ENCODE assay signal across 10 mouse cellular contexts in genomic region chr14:31384366-31385323, GRCm38 (mm10). TPM values are rescaled to one million over a fixed set of nuclear protein-coding genes. Genes with fewer than 3 reads are reported as not detected.
DNase-seq lines count a peak whose midpoint lies in the region; ATAC-seq and TF ChIP-seq lines count a peak whose summit lies in the region.
"Had no signal": no experiment of that assay in that cellular context is flagged by ENCODE, and none has a peak within 500 bp of the region (broad histone marks: within the 10 kb centered on the region; RNA-seq: fewer than 3 reads in every experiment).

No protein-coding gene starts in this region.

- peaks cover 5% of the 10 kb centered on the region; the same call in 1 of the 2 replicates for H3K36me3 ChIP-seq in hindbrain, embryonic 15.5 days
- H3K36me3 ChIP-seq in hindbrain, embryonic 14.5 days (replicated peaks; ENCODE audit: control insufficient read depth, insufficient read depth): peaks cover 21% of the 10 kb centered on the region; the same call in 1 of the 2 replicates
- peaks cover 4% of the 10 kb centered on the region for H3K36me3 ChIP-seq in heart, adult 2 months (ENCODE audit: control insufficient read depth, insufficient read depth, low read length)

- H3K27me3 ChIP-seq in hindbrain, embryonic 15.5 days: no peaks in the 10 kb centered on the region
- H3K27me3 ChIP-seq in hindbrain, embryonic 14.5 days (ENCODE audit: control insufficient read depth, insufficient read depth, low read length): no peaks in the 10 kb centered on the region
- no peaks in the 10 kb centered on the region for H3K27me3 ChIP-seq in heart, adult 2 months (ENCODE audit: control insufficient read depth, insufficient read depth, low read length)
- H3K27me3 ChIP-seq: embryonic facial prominence, embryonic 15.5 days; midbrain, embryonic 12.5 days had no signal

- 0 out of 2 replicates have a peak overlapping the region, but pooled peaks have one; percentile 16 for H3K27ac ChIP-seq in hindbrain, embryonic 15.5 days (replicated peaks)
- no peak overlapping the region for H3K27ac ChIP-seq in hindbrain, embryonic 14.5 days
- peak overlapping the region; percentile 86 for H3K27ac ChIP-seq in heart, adult 2 months
- H3K27ac ChIP-seq: midbrain, embryonic 12.5 days had no signal

- H3K4me1 ChIP-seq in hindbrain, embryonic 15.5 days (replicated peaks): peaks cover 51% of the 10 kb centered on the region
- H3K4me1 ChIP-seq in hindbrain, embryonic 14.5 days (replicated peaks; ENCODE audit: control insufficient read depth, insufficient read depth, low read length): peaks cover 12% of the 10 kb centered on the region
- H3K4me1 ChIP-seq in heart, adult 2 months (ENCODE audit: control insufficient read depth, insufficient read depth, low read length): peaks cover 37% of the 10 kb centered on the region

- peak; percentile 18; the same call in 1 of the 2 replicates for TF ChIP-seq CTCF in heart, adult 2 months (IDR thresholded peaks at IDR 0.05)

- no peak for ATAC-seq in hindbrain, embryonic 15.5 days (ENCODE audit: low FRiP score, low read depth)
- no peak for ATAC-seq in hindbrain, embryonic 14.5 days (ENCODE audit: low FRiP score)

- TF ChIP-seq EP300 in heart, adult 2 months (IDR thresholded peaks at IDR 0.05; ENCODE audit: insufficient read depth, low read depth, low read length): no peak

- TF ChIP-seq POLR2A in heart, adult 2 months (IDR thresholded peaks at IDR 0.05; ENCODE audit: insufficient read depth, low read depth, low read length): no peak

- no peaks in the 10 kb centered on the region for H3K9me3 ChIP-seq in hindbrain, embryonic 15.5 days
- H3K9me3 ChIP-seq in hindbrain, embryonic 14.5 days (ENCODE audit: control insufficient read depth, low read length): no peaks in the 10 kb centered on the region
- H3K9me3 ChIP-seq: embryonic facial prominence, embryonic 15.5 days; midbrain, embryonic 12.5 days had no signal

- intact Hi-C loops in heart, adult 2 months (cut with DNase I): no loop called here

- 56% methylated on average over 13 of the region's 13 CpGs for WGBS in hindbrain, embryonic 15.5 days
- WGBS in hindbrain, embryonic 14.5 days: 54% methylated on average over 13 of the region's 13 CpGs
- WGBS in heart, adult 2 months: 23% methylated on average over 13 of the region's 13 CpGs

- no peaks in the 10 kb centered on the region for H3K79me2 ChIP-seq in heart, adult 2 months (replicated peaks; ENCODE audit: control insufficient read depth, insufficient read depth, low read length)

- no peak for DNase-seq in hindbrain, embryonic 14.5 days (ENCODE audit: low spot score)
- peak; percentile 70 to 74 for DNase-seq in adrenal gland, adult 18-20 months (ENCODE audit: low spot score in 2 of 2)
- DNase-seq in heart, adult 2 months: peak; percentile 70 to 75
- peak; percentile 74 to 82 for DNase-seq in kidney, postnatal 25 days
- DNase-seq in spleen, postnatal 14 days (ENCODE audit: low spot score in 2 of 2): no peak
- DNase-seq in urinary bladder, postnatal 25 days (ENCODE audit: low spot score): no peak
- no peak for DNase-seq in testis, postnatal 10 days (ENCODE audit: low spot score)

- H3K4me3 ChIP-seq in hindbrain, embryonic 15.5 days: no peak overlapping the region
- no peak overlapping the region for H3K4me3 ChIP-seq in hindbrain, embryonic 14.5 days (replicated peaks; ENCODE audit: low read length)
- no peak overlapping the region for H3K4me3 ChIP-seq in heart, adult 2 months
- H3K4me3 ChIP-seq: embryonic facial prominence, embryonic 15.5 days; midbrain, embryonic 12.5 days had no signal

- no peak overlapping the region for H3K9ac ChIP-seq in hindbrain, embryonic 15.5 days
- H3K9ac ChIP-seq in hindbrain, embryonic 14.5 days: no peak overlapping the region
- H3K9ac ChIP-seq in heart, adult 2 months (ENCODE audit: low read depth, low read length): no peak overlapping the region
- H3K9ac ChIP-seq: embryonic facial prominence, embryonic 15.5 days; midbrain, embryonic 12.5 days had no signal

- no peak overlapping the region for H3K4me2 ChIP-seq in hindbrain, embryonic 15.5 days
- H3K4me2 ChIP-seq in hindbrain, embryonic 14.5 days (replicated peaks): no peak overlapping the region
- H3K4me2 ChIP-seq: embryonic facial prominence, embryonic 15.5 days; midbrain, embryonic 12.5 days had no signal

RNA-seq across cellular contexts. Expression of gene Capn7, which starts 48.2 kb away (rescaled TPM):
- 80.2 and 83.1 TPM in 2 replicates for polyA plus RNA-seq in hindbrain, embryonic 15.5 days (2015; fragmentation: Nextera tagmentation; extraction: Ambion mirVana)
- 90.6 and 103 TPM in 2 replicates for polyA plus RNA-seq in hindbrain, embryonic 14.5 days (2014; fragmentation: Nextera tagmentation; extraction: Ambion mirVana)
- total RNA-seq in adrenal gland, adult 18-20 months (2021): 10 to 100 TPM; 32.9 to 45.3 TPM
- total RNA-seq in heart, adult 2 months (2021): 10 to 100 TPM; 29.6 to 32.5 TPM
- polyA plus RNA-seq in heart, adult 2 months (2012; rRNA removed): 15.3 and 30.1 TPM in 2 replicates

RNA-seq across cellular contexts. Expression of gene Sh3bp5, which starts 51.2 kb away (rescaled TPM):
- polyA plus RNA-seq in hindbrain, embryonic 15.5 days (2015; fragmentation: Nextera tagmentation; extraction: Ambion mirVana): 131 and 144 TPM in 2 replicates
- 86.9 and 93.7 TPM in 2 replicates for polyA plus RNA-seq in hindbrain, embryonic 14.5 days (2014; fragmentation: Nextera tagmentation; extraction: Ambion mirVana)
- 100 to 1,000 TPM; 136 to 182 TPM for total RNA-seq in adrenal gland, adult 18-20 months (2021)
- 10 to 100 TPM; 51.0 to 58.3 TPM for total RNA-seq in heart, adult 2 months (2021)
- polyA plus RNA-seq in heart, adult 2 months (2012; rRNA removed): 27.0 and 37.1 TPM in 2 replicates

Comparison
In these comparisons a context has a peak if more than half of its experiments do, and no peak if none do; other contexts are left out.
1. DNase-seq: peak in adrenal gland, adult 18-20 months (2 of 2), heart, adult 2 months (2 of 2) and kidney, postnatal 25 days (2 of 2); none in hindbrain, embryonic 14.5 days (single experiment), spleen, postnatal 14 days (0 of 2), urinary bladder, postnatal 25 days (single experiment) and testis, postnatal 10 days (single experiment).